ENCODE assay signal across 9 mouse cellular contexts in the genomic region with DNA sequence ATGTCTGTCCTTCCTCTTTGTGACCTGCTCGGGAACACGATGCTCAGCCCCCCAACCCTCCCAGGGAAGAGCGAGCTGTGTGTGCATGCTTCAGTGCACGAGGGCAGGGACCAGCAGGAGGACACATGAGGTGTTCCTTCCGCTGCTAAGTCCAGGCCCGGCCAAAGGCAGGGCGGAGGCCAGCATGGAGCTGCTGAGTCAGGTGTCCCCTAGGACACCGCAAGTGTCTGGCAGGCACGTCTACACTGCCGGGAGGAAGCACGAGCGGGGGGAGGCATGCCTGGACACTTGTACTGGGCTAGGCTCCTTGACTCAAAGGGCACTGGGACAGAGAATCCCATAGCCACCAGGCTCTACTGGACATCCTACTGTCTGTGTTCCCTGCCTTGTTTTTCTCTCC. TPM values are rescaled to one million over a fixed set of nuclear protein-coding genes. Genes with fewer than 3 reads are reported as not detected.
A peak's percentile ranks its signal among the peaks of the same experiment; 100 is the strongest.
DNase-seq lines count a peak whose midpoint lies in the region; ATAC-seq and TF ChIP-seq lines count a peak whose summit lies in the region.
"Had no signal": no experiment of that assay in that cellular context is flagged by ENCODE, and none has a peak within 500 bp of the region (broad histone marks: within the 10 kb centered on the region; RNA-seq: fewer than 3 reads in every experiment).

No protein-coding gene starts in this region.

- H3K4me2 ChIP-seq in intestine, postnatal 0 days (replicated peaks; ENCODE audit: low read depth) = no peak overlapping the region
- H3K4me2 ChIP-seq: limb, embryonic 12.5 days had no signal

- DNase-seq in cerebellum, postnatal 4 days (ENCODE audit: low spot score in 2 of 2) = no peak
- DNase-seq in urinary bladder, postnatal 14 days (ENCODE audit: low spot score) = peak; percentile 41
- DNase-seq in urinary bladder, postnatal 4 days (ENCODE audit: low spot score in 2 of 2) = no peak
- peak; percentile 79 for DNase-seq in yolk sac, embryonic 10.5 days (ENCODE audit: low spot score)
- DNase-seq in Muller cell, postnatal 12 days (ENCODE audit: inconsistent ontology term) = no peak
- no peak for DNase-seq in layer of hippocampus, adult 11-12 months (ENCODE audit: low spot score)

- H3K4me1 ChIP-seq in intestine, postnatal 0 days (replicated peaks; ENCODE audit: control insufficient read depth, insufficient read depth, low read length) = 0 out of 2 replicates have a peak, but pooled peaks cover 4% of the 10 kb centered on the region

- no peak overlapping the region for H3K4me3 ChIP-seq in intestine, postnatal 0 days (ENCODE audit: low read depth, low read length)
- H3K4me3 ChIP-seq: limb, embryonic 12.5 days had no signal

- H3K9me3 ChIP-seq in intestine, postnatal 0 days (ENCODE audit: control insufficient read depth) = no peaks in the 10 kb centered on the region
- H3K9me3 ChIP-seq: limb, embryonic 12.5 days had no signal

- peak; percentile 68 for ATAC-seq in cerebellum, adult (ENCODE audit: insufficient number of reproducible peaks, low FRiP score, low TSS enrichment)
- peak; percentile 35; the same call in 1 of the 2 replicates for ATAC-seq in intestine, postnatal 0 days

- H3K9ac ChIP-seq in intestine, postnatal 0 days (ENCODE audit: low read depth, low read length) = no peak overlapping the region
- H3K9ac ChIP-seq: limb, embryonic 12.5 days had no signal

- TF ChIP-seq CTCF in intestine, postnatal 0 days (IDR thresholded peaks at IDR 0.05; ENCODE audit: low read depth) = no peak

- WGBS in intestine, postnatal 0 days = 64% methylated on average over 12 of the region's 12 CpGs

- H3K36me3 ChIP-seq in intestine, postnatal 0 days (ENCODE audit: control insufficient read depth, insufficient read depth) = peaks cover 6% of the 10 kb centered on the region; the same call in 1 of the 2 replicates
- H3K36me3 ChIP-seq: limb, embryonic 12.5 days had no signal

- no peak overlapping the region for H3K27ac ChIP-seq in intestine, postnatal 0 days (ENCODE audit: low read depth, low read length)
- H3K27ac ChIP-seq: limb, embryonic 12.5 days had no signal

- no peaks in the 10 kb centered on the region for H3K27me3 ChIP-seq in intestine, postnatal 0 days (replicated peaks; ENCODE audit: control insufficient read depth, insufficient read depth, low read length)

RNA-seq across cellular contexts. Expression of gene Depp1, which starts 2.6 kb away (rescaled TPM):
- polyA plus RNA-seq in intestine, postnatal 0 days (2015; fragmentation: Nextera tagmentation; extraction: Ambion mirVana) = 11.2 and 13.0 TPM in 2 replicates

RNA-seq across cellular contexts. Expression of gene Zfp422, which starts 19.0 kb away (rescaled TPM):
- 41.8 and 43.3 TPM in 2 replicates for polyA plus RNA-seq in intestine, postnatal 0 days (2015; fragmentation: Nextera tagmentation; extraction: Ambion mirVana)

RNA-seq across cellular contexts. Expression of gene Rassf4, which starts 26.0 kb away (rescaled TPM):
- polyA plus RNA-seq in intestine, postnatal 0 days (2015; fragmentation: Nextera tagmentation; extraction: Ambion mirVana) = 6.4 and 6.7 TPM in 2 replicates

Comparison
In these comparisons a context has a peak if more than half of its experiments do, and no peak if none do; other contexts are left out.
1. DNase-seq: peak in urinary bladder, postnatal 14 days (single experiment) and yolk sac, embryonic 10.5 days (single experiment); none in cerebellum, postnatal 4 days (0 of 2), urinary bladder, postnatal 4 days (0 of 2), Muller cell, postnatal 12 days (single experiment) and layer of hippocampus, adult 11-12 months (single experiment).